Mouse (Mus musculus) stomach, postnatal 0 days (tissue): Measurements from ENCODE around the gene Ntrk2.

ENCODE experiments used
- CTCF ChIP-seq: IDR thresholded peaks from 2 replicates; pipeline ENCODE4 v1.5.1; 2016; ENCODE audit warnings: antibody characterized with exemption, low read depth, mild to moderate bottlenecking, moderate library complexity
- EP300 ChIP-seq: optimal IDR thresholded peaks from 2 replicates; pipeline ENCODE3; 2016; ENCODE audit warnings: antibody characterized with exemption

DNA sequence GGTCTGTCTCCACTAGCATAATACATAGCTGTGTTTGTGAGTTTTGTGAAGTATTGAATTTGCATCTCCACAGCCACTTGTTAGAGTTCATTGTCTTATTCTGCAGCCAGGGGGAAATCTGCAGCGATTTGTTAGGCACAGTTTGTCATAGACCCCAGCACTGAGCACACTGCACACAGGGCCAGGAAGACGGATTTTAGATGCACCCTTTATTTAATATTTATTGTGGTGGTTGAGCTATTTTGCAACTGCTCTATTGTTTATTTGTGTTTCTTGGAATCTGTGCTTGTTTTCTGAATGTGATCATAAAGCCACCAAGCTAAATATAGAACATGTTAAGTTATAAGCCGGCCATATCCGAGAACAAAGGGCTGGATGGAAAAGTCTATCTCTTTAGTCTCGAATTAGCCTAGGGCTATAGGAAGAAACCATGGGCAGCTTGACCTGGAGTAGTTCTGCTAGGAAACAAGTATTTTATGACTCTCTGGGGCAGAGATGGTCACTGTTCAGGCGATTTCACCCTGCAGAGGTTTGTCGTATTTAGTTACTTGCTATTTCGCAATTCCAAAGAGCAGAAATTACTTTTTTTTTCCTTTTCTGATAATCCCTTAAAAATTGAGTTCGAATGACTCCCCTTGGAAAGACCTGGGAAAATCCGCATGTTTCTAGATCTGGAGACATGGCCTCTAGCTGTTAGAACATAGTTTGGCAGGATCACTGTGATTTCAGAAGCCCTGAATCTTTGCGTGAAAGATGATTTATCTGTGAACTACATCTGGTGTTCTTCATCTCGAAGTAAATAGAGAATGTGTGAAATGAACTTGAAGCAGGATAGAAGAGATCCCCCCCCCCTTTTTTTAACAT is 196.8 kb downstream of the Ntrk2 start:
- TF ChIP-seq CTCF: no peak
- TF ChIP-seq EP300: no peak
